Mouse (Mus musculus) kidney, postnatal 0 days (tissue): ENCODE results near the gene Yy1. TPM values are rescaled to one million over a fixed set of nuclear protein-coding genes. Genes with fewer than 3 reads are reported as not detected.
A peak's percentile ranks its signal among the peaks of the same experiment; 100 is the strongest.

Experiments
- ATAC-seq: fragments of 200-750 bp; cut with Nextera tagmentation; replicated peaks from 2 replicates; pipeline ENCODE4 v1.8.0; 2017; ENCODE audit warnings: low read depth, moderate number of reproducible peaks, moderate TSS enrichment, moderate library complexity; ENCODE audit not compliant: low FRiP score
- DNase-seq: peaks from one replicate; pipeline ENCODE4 v3.0.0-alpha.2; 2016; ENCODE audit warnings: low spot score
- H3K27ac ChIP-seq: fragments of 300-500 bp; sonication (generic); 2 replicates; pipeline ENCODE4 v1.5.1; 2014; ENCODE audit warnings: mild to moderate bottlenecking
- H3K27me3 ChIP-seq: fragments of 300-500 bp; sonication (generic); 2 replicates; pipeline ENCODE4 v1.6.1; 2014; ENCODE audit warnings: low read length, mixed read lengths; ENCODE audit not compliant: insufficient read depth
- H3K36me3 ChIP-seq: fragments of 300-500 bp; sonication (generic); 2 replicates; pipeline ENCODE4 v1.6.1; 2014; ENCODE audit warnings: low read length, mixed read lengths; ENCODE audit not compliant: insufficient read depth
- H3K4me1 ChIP-seq: fragments of 300-500 bp; sonication (generic); replicated peaks from 2 replicates; pipeline ENCODE4 v1.6.1; 2014; ENCODE audit warnings: antibody characterized with exemption, low read length, mixed read lengths; ENCODE audit not compliant: insufficient read depth
- H3K4me2 ChIP-seq: fragments of 300-500 bp; sonication (generic); 2 replicates; pipeline ENCODE4 v1.6.1; 2014; ENCODE audit warnings: mild to moderate bottlenecking, low read length, moderate library complexity, mixed read lengths
- H3K4me3 ChIP-seq: fragments of 300-500 bp; sonication (generic); replicated peaks from 2 replicates; pipeline ENCODE4 v1.5.1; 2014; ENCODE audit warnings: low read depth, low read length
- H3K9ac ChIP-seq: fragments of 300-500 bp; sonication (generic); 2 replicates; pipeline ENCODE4 v1.6.1; 2014; ENCODE audit warnings: low read depth, low read length
- H3K9me3 ChIP-seq: fragments of 300-500 bp; sonication (generic); replicated peaks from 2 replicates; pipeline ENCODE4 v1.6.1; 2016; ENCODE audit warnings: low read length, inconsistent platforms, mixed read lengths
- CTCF ChIP-seq: IDR thresholded peaks from 2 replicates; pipeline ENCODE4 v1.5.1; 2016; ENCODE audit warnings: antibody characterized with exemption, low read depth, mild to moderate bottlenecking, moderate library complexity
- WGBS: fragments of 180-500 bp; shearing (Covaris S2); extraction: QIAGEN DNeasy Blood & Tissue Kit; methylation state at CpG from one replicate; pipeline ENCODE4 v1.1.7; 2014; 5-methylcytosine and 5-hydroxymethylcytosine counted together
- polyA plus RNA-seq: library from polyadenylated mRNA; unstranded; fragments of >200 nt; fragmentation: Nextera tagmentation; extraction: Ambion mirVana; gene quantifications from 2 replicates; pipeline ENCODE4 v1.2.1, GENCODE M21; 2015

The Yy1 gene
- polyA plus RNA-seq, 1 experiment from 2014 or later: 17.3 TPM

GRCm38 (mm10) chr12:108766316-108766715 is 26.5 kb upstream of the Yy1 start:
- Histone ChIP-seq H3K9ac (peak overlapping the region; percentile 55), H3K4me2 (peak overlapping the region; percentile 68), H3K4me1 (peaks cover 3% of the 10 kb centered on the region; the same call in 1 of the 2 replicates), H3K27ac (peak overlapping the region; percentile 88), H3K27me3 (no peaks in the 10 kb centered on the region), H3K9me3 (no peaks in the 10 kb centered on the region), H3K36me3 (no peaks in the 10 kb centered on the region), H3K4me3 (peak overlapping the region; percentile 30)
- peak; percentile 33 for DNase-seq
- no peak for TF ChIP-seq CTCF
- 42% methylated on average over 10 of the region's 10 CpGs for WGBS
- no peak for ATAC-seq

GRCm38 (mm10) chr12:108766866-108767265 is 25.9 kb upstream of the Yy1 start:
- no peak for DNase-seq
- Histone ChIP-seq H3K9me3 (no peaks in the 10 kb centered on the region), H3K4me2 (peak overlapping the region; percentile 68), H3K27me3 (no peaks in the 10 kb centered on the region), H3K4me3 (0 out of 2 replicates have a peak overlapping the region, but pooled peaks have one; percentile 30), H3K4me1 (peaks cover 3% of the 10 kb centered on the region; the same call in 1 of the 2 replicates), H3K36me3 (no peaks in the 10 kb centered on the region), H3K9ac (peak overlapping the region; percentile 55; the same call in 1 of the 2 replicates), H3K27ac (peak overlapping the region; percentile 88)
- no peak for ATAC-seq
- WGBS: 37% methylated on average over 7 of the region's 7 CpGs
- no peak for TF ChIP-seq CTCF

GRCm38 (mm10) chr12:108768196-108768854 is 24.4 kb upstream of the Yy1 start:
- Histone ChIP-seq H3K9me3 (no peaks in the 10 kb centered on the region), H3K27me3 (no peaks in the 10 kb centered on the region), H3K36me3 (no peaks in the 10 kb centered on the region), H3K27ac (no peak overlapping the region), H3K4me1 (peaks cover 3% of the 10 kb centered on the region; the same call in 1 of the 2 replicates), H3K9ac (no peak overlapping the region), H3K4me3 (no peak overlapping the region), H3K4me2 (no peak overlapping the region)
- no peak for DNase-seq
- WGBS: 80% methylated on average over 11 of the region's 11 CpGs
- no peak for TF ChIP-seq CTCF
- no peak for ATAC-seq

- no peak for ATAC-seq
- no peak for TF ChIP-seq CTCF
- no peaks in the 10 kb centered on the region for H3K36me3 ChIP-seq
These were observed 12.5 kb upstream of the Yy1 start for GRCm38 (mm10) chr12:108780108-108780877.

GRCm38 (mm10) chr12:108785161-108785560 is 7.6 kb upstream of the Yy1 start:
- Histone ChIP-seq H3K4me1 (no peaks in the 10 kb centered on the region), H3K4me2 (no peak overlapping the region), H3K9ac (no peak overlapping the region), H3K4me3 (no peak overlapping the region), H3K27ac (no peak overlapping the region), H3K27me3 (no peaks in the 10 kb centered on the region), H3K9me3 (no peaks in the 10 kb centered on the region), H3K36me3 (no peaks in the 10 kb centered on the region)
- no peak for DNase-seq
- TF ChIP-seq CTCF: no peak
- ATAC-seq: no peak
- 93% methylated on average over 4 of the region's 4 CpGs for WGBS

More at GRCm38 (mm10) chr12:108780108-108780877, 12.5 kb upstream of the Yy1 start:
- H3K27me3 ChIP-seq: no peaks in the 10 kb centered on the region
- no peak for DNase-seq
- peaks cover 11% of the 10 kb centered on the region for H3K9me3 ChIP-seq
- H3K4me1 ChIP-seq: no peaks in the 10 kb centered on the region
- H3K27ac ChIP-seq: no peak overlapping the region
- H3K4me3 ChIP-seq: no peak overlapping the region
- no peak overlapping the region for H3K4me2 ChIP-seq
- 96% methylated on average over 7 of the region's 7 CpGs for WGBS
- no peak overlapping the region for H3K9ac ChIP-seq

GRCm38 (mm10) chr12:108787329-108787728 is 5.4 kb upstream of the Yy1 start:
- no peak overlapping the region for H3K27ac ChIP-seq
- no peak for ATAC-seq
- H3K27me3 ChIP-seq: no peaks in the 10 kb centered on the region
- no peak for DNase-seq
- no peak for TF ChIP-seq CTCF
- WGBS: 81% methylated on average over 2 of the region's 2 CpGs
- H3K36me3 ChIP-seq: no peaks in the 10 kb centered on the region
- no peak overlapping the region for H3K4me3 ChIP-seq
- no peak overlapping the region for H3K4me2 ChIP-seq
- peaks cover 8% of the 10 kb centered on the region for H3K4me1 ChIP-seq
- no peak overlapping the region for H3K9ac ChIP-seq
- no peaks in the 10 kb centered on the region for H3K9me3 ChIP-seq
